Mouse (Mus musculus): Measurements from ENCODE around the gene Hsd17b6. TPM values are rescaled to one million over a fixed set of nuclear protein-coding genes. Genes with fewer than 3 reads are reported as not detected.

Gene Hsd17b6
- 33.8 and 58.5 TPM in 2 replicates for polyA plus RNA-seq (2012; rRNA removed; ENCODE audit: low replicate concordance)

DNA sequence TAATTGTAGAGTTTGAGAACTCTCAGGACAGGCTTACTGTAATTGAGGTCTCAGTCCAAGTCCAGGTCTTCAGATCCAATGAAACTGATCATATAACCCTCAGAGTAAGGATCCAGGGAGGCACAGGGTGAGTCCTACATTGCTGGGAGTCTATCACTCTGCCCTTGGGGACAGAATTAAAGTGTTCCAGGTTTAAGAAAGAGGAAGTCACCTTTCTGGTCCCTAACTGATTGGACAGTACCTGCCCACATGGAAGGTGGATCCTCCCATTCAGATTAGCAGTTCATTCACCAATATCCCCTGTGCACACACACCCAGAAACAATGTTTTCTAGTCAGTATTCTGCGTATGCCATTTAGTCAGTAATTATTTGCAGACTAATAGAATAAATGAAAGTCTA is at the start of gene Hsd17b6:
Gene Hsd17b6, minus strand, starts transcription at position 166 of the 400 bp plus-strand sequence.

GRCm38 (mm10) chr10:128015068-128015934 is 7.9 kb upstream of the Hsd17b6 start, which contains the start of gene Prim1:
Gene Prim1 (plus strand): TSS chr10:128015168.

Other genes starting within 250 kb of the Hsd17b6 start
- gene Rdh1, start 247.9 kb downstream of the Hsd17b6 start, polyA plus RNA-seq (2012; rRNA removed; ENCODE audit: low replicate concordance): 0.06 TPM in 1 of 2 replicates, not detected in the other
- not detected in 2 replicates for gene Rdh16f1, start 247.8 kb downstream of the Hsd17b6 start, polyA plus RNA-seq (2012; rRNA removed; ENCODE audit: low replicate concordance)
- 3.4 and 31.0 TPM in 2 replicates for gene Rdh9, start 231.2 kb downstream of the Hsd17b6 start, polyA plus RNA-seq (2012; rRNA removed; ENCODE audit: low replicate concordance)
- gene Rdh16, start 206.5 kb downstream of the Hsd17b6 start, polyA plus RNA-seq (2012; rRNA removed; ENCODE audit: low replicate concordance): 2.1 and 3.5 TPM in 2 replicates
- gene Rdh19, start 157.7 kb downstream of the Hsd17b6 start, polyA plus RNA-seq (2012; rRNA removed; ENCODE audit: low replicate concordance): not detected in 2 replicates
- gene Rdh16f2, start 141.1 kb downstream of the Hsd17b6 start, polyA plus RNA-seq (2012; rRNA removed; ENCODE audit: low replicate concordance): 2.6 and 5.4 TPM in 2 replicates
- 40.9 and 82.5 TPM in 2 replicates for gene Rdh7, start 118.8 kb downstream of the Hsd17b6 start, polyA plus RNA-seq (2012; rRNA removed; ENCODE audit: low replicate concordance)
- 0.15 and 0.32 TPM in 2 replicates for gene Sdr9c7, start 109.1 kb downstream of the Hsd17b6 start, polyA plus RNA-seq (2012; rRNA removed; ENCODE audit: low replicate concordance)
- 0.87 and 1.6 TPM in 2 replicates for gene Prim1, start 7.6 kb upstream of the Hsd17b6 start, polyA plus RNA-seq (2012; rRNA removed; ENCODE audit: low replicate concordance)
- gene Naca, start 28.0 kb upstream of the Hsd17b6 start, polyA plus RNA-seq (2012; rRNA removed; ENCODE audit: low replicate concordance): 82.6 and 172 TPM in 2 replicates
- gene Ptges3, start 51.3 kb upstream of the Hsd17b6 start, polyA plus RNA-seq (2012; rRNA removed; ENCODE audit: low replicate concordance): 37.4 and 83.8 TPM in 2 replicates
- gene Atp5b, start 75.7 kb upstream of the Hsd17b6 start, polyA plus RNA-seq (2012; rRNA removed; ENCODE audit: low replicate concordance): 6,260 and 7,330 TPM in 2 replicates
- 18.9 and 20.4 TPM in 2 replicates for gene Baz2a, start 84.0 kb upstream of the Hsd17b6 start, polyA plus RNA-seq (2012; rRNA removed; ENCODE audit: low replicate concordance)
- 38.0 and 39.4 TPM in 2 replicates for gene Rbms2, start 172.7 kb upstream of the Hsd17b6 start, polyA plus RNA-seq (2012; rRNA removed; ENCODE audit: low replicate concordance)
- gene Gls2, start 186.8 kb upstream of the Hsd17b6 start, polyA plus RNA-seq (2012; rRNA removed; ENCODE audit: low replicate concordance): 8.7 and 12.3 TPM in 2 replicates
- 8.0 and 8.8 TPM in 2 replicates for gene Spryd4, start 204.2 kb upstream of the Hsd17b6 start, polyA plus RNA-seq (2012; rRNA removed; ENCODE audit: low replicate concordance)
- not detected in 2 replicates for gene Mip, start 218.2 kb upstream of the Hsd17b6 start, polyA plus RNA-seq (2012; rRNA removed; ENCODE audit: low replicate concordance)
- 1.1 and 1.8 TPM in 2 replicates for gene Timeless, start 224.5 kb upstream of the Hsd17b6 start, polyA plus RNA-seq (2012; rRNA removed; ENCODE audit: low replicate concordance)
- gene Apon, start 246.5 kb upstream of the Hsd17b6 start, polyA plus RNA-seq (2012; rRNA removed; ENCODE audit: low replicate concordance): not detected in 2 replicates